In genomic region chr6:88184671-88185070, GRCm38 (mm10) we compare ENCODE assay signal across 24 mouse cellular contexts. TPM values are rescaled to one million over a fixed set of nuclear protein-coding genes. Genes with fewer than 3 reads are reported as not detected.
"Had no signal": no experiment of that assay in that cellular context is flagged by ENCODE, and none has a peak within 500 bp of the region (broad histone marks: within the 10 kb centered on the region; RNA-seq: fewer than 3 reads in every experiment).

No protein-coding gene starts in this region.

- H3K4me3 ChIP-seq: liver, embryonic 15.5 days; lung, embryonic 15.5 days; megakaryocyte, embryonic 14.5 days; midbrain, embryonic 13.5 days; midbrain, embryonic 15.5 days; neural tube, embryonic 12.5 days; stomach, embryonic 15.5 days had no signal

- H3K36me3 ChIP-seq: liver, embryonic 15.5 days; lung, embryonic 15.5 days; midbrain, embryonic 13.5 days; midbrain, embryonic 15.5 days; neural tube, embryonic 12.5 days; stomach, embryonic 15.5 days had no signal

- H3K4me2 ChIP-seq: liver, embryonic 15.5 days; lung, embryonic 15.5 days; midbrain, embryonic 11.5 days; midbrain, embryonic 13.5 days; midbrain, embryonic 15.5 days; neural tube, embryonic 12.5 days; stomach, embryonic 15.5 days had no signal

- H3K27ac ChIP-seq: liver, embryonic 15.5 days; lung, embryonic 15.5 days; macrophage; midbrain, embryonic 13.5 days; midbrain, embryonic 15.5 days; neural tube, embryonic 12.5 days; stomach, embryonic 15.5 days; stomach, postnatal 0 days had no signal

- H3K9ac ChIP-seq: liver, embryonic 15.5 days; liver, postnatal 0 days; lung, embryonic 15.5 days; midbrain, embryonic 13.5 days; midbrain, embryonic 15.5 days; neural tube, embryonic 12.5 days; stomach, embryonic 15.5 days had no signal

- H3K9me3 ChIP-seq: liver, embryonic 15.5 days; lung, embryonic 15.5 days; megakaryocyte, embryonic 14.5 days; midbrain, embryonic 13.5 days; midbrain, embryonic 15.5 days; neural tube, embryonic 12.5 days; stomach, embryonic 15.5 days had no signal

- ATAC-seq: liver, postnatal 0 days; lung, postnatal 0 days; midbrain, embryonic 13.5 days; midbrain, embryonic 15.5 days had no signal

- DNase-seq: liver, postnatal 0 days; lung, adult 2 months; lung, postnatal 14 days; lung, postnatal 36 days; right cerebral cortex, postnatal 14 days; thymus, adult 2 months; thymus, postnatal 25 days; thymus, postnatal 4 days had no signal

RNA-seq across cellular contexts. Expression of gene Dnajb8, which starts 37.4 kb away (rescaled TPM):
- total RNA-seq: midbrain, postnatal 0 days; neutrophil, adult 5-6 weeks had no signal
- polyA plus RNA-seq: liver, embryonic 15.5 days; liver, postnatal 0 days; lung, adult 2 months; lung, embryonic 15.5 days; lung, postnatal 0 days; macrophage; midbrain, embryonic 11.5 days; midbrain, embryonic 13.5 days; midbrain, embryonic 15.5 days; midbrain, postnatal 0 days; neural tube, embryonic 12.5 days; neural tube, embryonic 14.5 days; spleen, adult 2 months; stomach, embryonic 15.5 days; stomach, postnatal 0 days; thymus, adult 2 months; urinary bladder, adult 2 months had no signal
